Mouse (Mus musculus) spleen, adult 2 months (tissue): Measurements from ENCODE around the gene Tnik. TPM values are rescaled to one million over a fixed set of nuclear protein-coding genes. Genes with fewer than 3 reads are reported as not detected.

Experiments used
- DNase-seq, 2 experiments: peaks; one replicate each; pipeline versions ENCODE4 v3.0.0 to v3.0.0-alpha.2; 2012 to 2021; ENCODE audit warnings: low spot score in 2 of 2, low read depth in 1 of 2
- H3K27ac ChIP-seq: fragments of 200-500 bp; 2 replicates; pipeline ENCODE4 v1.5.1; 2012; ENCODE audit warnings: low read length, inconsistent platforms; ENCODE audit not compliant: insufficient read depth
- H3K27me3 ChIP-seq: fragments of 200-500 bp; 2 replicates; pipeline ENCODE4 v1.6.1; 2012; ENCODE audit warnings: mild to moderate bottlenecking, moderate library complexity, low read length, inconsistent platforms; ENCODE audit not compliant: control insufficient read depth, insufficient read depth
- H3K36me3 ChIP-seq: fragments of 200-500 bp; 2 replicates; pipeline ENCODE4 v1.6.1; 2012; ENCODE audit warnings: mild to moderate bottlenecking, low read length, inconsistent platforms; ENCODE audit not compliant: control insufficient read depth, insufficient read depth
- H3K4me1 ChIP-seq: fragments of 200-500 bp; 2 replicates; pipeline ENCODE4 v1.6.1; 2011; ENCODE audit warnings: inconsistent platforms; ENCODE audit not compliant: control insufficient read depth, insufficient read depth, insufficient read length
- H3K4me3 ChIP-seq: fragments of 200-500 bp; 2 replicates; pipeline ENCODE4 v1.5.1; 2011; ENCODE audit warnings: mild to moderate bottlenecking, inconsistent platforms; ENCODE audit not compliant: insufficient read depth, insufficient read length; ENCODE audit errors: extremely low read depth
- CTCF ChIP-seq: fragments of 200-500 bp; IDR thresholded peaks from 2 replicates; pipeline ENCODE4 v1.5.1; 2011; ENCODE audit warnings: mild to moderate bottlenecking, inconsistent platforms; ENCODE audit not compliant: insufficient read depth, insufficient read length, insufficient replicate concordance; ENCODE audit errors: extremely low read depth
- POLR2A ChIP-seq: fragments of 200-500 bp; IDR thresholded peaks from 2 replicates; pipeline ENCODE4 v1.6.1; 2011; ENCODE audit warnings: low read depth, low read length, inconsistent platforms
- WGBS: fragments of 180-500 bp; shearing (Covaris S2); methylation state at CpG from one replicate; pipeline ENCODE4 v1.1.7; 2018; 5-methylcytosine and 5-hydroxymethylcytosine counted together
- polyA plus RNA-seq: library from polyadenylated mRNA; depleted of rRNA; stranded (reverse); fragments of >200 nt; gene quantifications from 2 replicates; pipeline ENCODE4 v1.2.3, GENCODE M21; 2012

The Tnik gene
- polyA plus RNA-seq, 1 experiment = 5.5 TPM

DNA sequence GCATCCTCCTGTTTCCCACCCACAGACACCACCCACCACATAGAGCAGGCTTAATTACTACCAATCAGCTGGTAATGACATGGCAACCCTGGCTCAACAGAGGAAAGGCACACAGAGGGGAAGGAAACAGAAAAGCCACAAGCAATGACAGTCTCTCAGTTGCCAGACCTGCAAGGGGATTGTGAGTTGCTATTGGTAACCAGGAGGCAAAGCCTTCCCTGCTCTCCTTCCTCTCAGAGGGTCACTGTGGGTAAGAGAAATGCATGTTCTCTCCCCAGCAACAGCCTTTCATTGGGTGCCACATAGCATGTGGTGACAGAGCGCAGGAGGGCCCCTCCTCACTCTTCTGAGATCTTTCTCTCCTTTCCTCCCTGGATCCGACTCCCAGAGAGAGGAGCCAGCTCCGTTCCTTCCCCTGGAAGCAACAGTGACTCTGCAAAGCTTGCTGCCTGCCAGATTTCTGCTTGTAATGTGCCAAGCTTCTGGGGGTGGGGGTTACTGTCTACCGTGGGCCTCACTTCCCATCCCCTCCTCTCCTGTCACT is 295.4 kb downstream of the Tnik start:
- Histone ChIP-seq H3K36me3 (no peaks in the 10 kb centered on the region), H3K4me3 (no peak overlapping the region), H3K27ac (no peak overlapping the region), H3K27me3 (no peaks in the 10 kb centered on the region), H3K4me1 (no peaks in the 10 kb centered on the region)
- no peak for DNase-seq
- TF ChIP-seq CTCF = no peak
- TF ChIP-seq POLR2A = no peak
- 12% methylated on average over 4 of the region's 4 CpGs for WGBS

DNA sequence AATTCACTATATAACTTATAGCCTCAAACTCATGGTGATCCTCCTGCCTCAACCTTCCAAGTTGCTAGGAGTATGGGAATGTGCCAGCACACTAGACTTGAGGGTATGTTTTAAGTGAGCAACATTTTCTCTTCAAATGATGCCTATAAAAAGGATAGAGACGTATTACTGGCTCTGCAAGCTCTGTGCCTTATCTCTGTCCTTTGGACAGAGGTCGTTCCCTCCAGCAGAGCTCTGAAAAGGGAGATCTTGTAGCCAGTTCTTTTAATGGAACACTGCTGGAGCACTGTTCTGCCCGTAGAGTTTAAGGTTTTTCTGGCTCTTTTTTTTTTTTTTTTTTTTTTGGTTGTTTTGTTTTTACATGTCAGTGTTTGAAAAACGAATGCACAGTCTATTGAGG is 298.4 kb downstream of the Tnik start:
- DNase-seq = no peak
- Histone ChIP-seq H3K36me3 (no peaks in the 10 kb centered on the region), H3K27ac (no peak overlapping the region), H3K27me3 (no peaks in the 10 kb centered on the region), H3K4me3 (no peak overlapping the region), H3K4me1 (no peaks in the 10 kb centered on the region)
- TF ChIP-seq CTCF = no peak
- TF ChIP-seq POLR2A = no peak
- WGBS = 80% methylated on average over 4 of the region's 4 CpGs

DNA sequence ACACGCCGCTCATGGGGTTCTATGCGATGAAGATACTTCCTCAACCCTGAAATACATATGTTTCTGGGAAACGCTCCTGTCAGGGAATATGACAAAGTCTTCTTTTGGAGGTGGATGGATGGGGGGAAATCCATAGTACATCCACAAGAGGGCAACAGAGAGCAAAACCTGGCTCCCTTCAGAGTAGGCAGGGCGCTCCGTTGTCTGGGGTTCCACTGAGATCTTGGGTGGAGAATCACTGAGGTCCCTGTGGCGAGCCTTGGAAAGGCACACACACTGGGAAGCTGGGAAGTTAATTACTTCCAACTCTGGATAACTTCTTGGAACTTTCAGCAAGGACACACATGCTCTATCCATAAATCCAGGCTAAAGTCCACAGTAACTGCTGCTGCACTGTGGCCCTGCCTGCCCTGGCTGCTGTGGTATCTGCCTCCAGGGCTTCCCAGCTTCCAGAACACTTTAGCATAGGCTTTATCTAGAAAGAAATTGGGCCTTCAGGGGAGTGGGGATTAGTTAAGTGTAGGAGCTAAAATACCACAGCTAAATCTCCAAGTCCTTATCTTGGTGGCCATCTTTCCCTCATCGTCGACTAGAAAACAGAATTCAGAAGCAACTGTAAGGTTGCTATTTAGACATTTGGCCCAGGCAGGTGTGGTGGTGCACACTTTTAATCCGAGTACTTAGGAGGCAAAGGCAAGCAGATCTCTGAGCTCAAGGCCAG is 299.8 kb downstream of the Tnik start:
- 74% methylated on average over 10 of the region's 10 CpGs for WGBS

DNA sequence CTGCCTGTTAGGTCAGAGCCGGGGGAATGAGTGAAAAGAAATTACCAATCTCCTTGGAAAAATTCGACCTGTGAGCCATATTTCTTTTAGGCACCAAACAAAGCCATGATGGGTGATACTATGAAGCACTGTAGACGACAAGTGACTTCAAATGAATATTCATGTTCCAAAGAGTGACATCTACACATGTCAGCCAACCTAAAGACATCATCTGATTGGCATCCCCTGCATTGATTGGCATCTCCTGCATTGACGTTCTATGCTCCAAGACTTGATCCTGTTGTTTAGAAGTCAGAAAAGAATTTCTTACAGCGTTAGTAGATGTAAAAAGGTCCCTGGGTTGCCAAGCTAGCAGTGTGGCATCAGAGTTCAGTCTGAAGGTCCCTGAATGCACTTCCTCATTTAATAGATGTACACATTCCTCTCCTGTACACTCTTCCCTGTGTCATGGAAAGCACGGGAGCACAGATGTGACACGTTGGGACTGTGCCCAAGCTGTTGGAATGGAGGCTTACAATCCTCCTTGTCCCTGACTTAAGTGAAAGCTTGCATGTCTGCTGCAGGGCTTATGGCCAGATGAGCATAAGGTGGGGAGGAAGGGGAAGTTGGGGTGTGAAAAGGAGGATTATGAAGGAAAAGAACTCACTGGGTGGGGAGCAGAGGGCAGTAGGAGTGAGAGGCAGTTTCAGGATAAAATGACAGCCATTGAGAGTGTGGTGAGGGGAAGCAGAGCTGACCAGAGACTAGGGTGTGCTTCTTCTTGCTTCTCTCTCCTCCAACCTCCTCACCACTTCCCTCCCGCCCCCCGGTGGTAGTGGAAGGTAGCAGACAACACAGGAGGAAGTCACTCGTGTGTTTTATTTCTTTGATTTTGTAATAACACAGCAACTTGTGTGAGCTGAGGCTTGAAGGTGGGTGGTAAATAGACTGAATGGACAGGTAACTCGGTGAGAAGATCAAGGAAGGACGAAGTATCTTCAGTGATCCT is 301.6 kb downstream of the Tnik start:
- 71% methylated on average over 12 of the region's 12 CpGs for whole genome bisulfite sequencing
- Histone ChIP-seq H3K27me3 (no peaks in the 10 kb centered on the region), H3K4me1 (no peaks in the 10 kb centered on the region), H3K36me3 (no peaks in the 10 kb centered on the region), H3K27ac (no peak overlapping the region), H3K4me3 (no peak overlapping the region)
- TF ChIP-seq POLR2A (no peak), CTCF (no peak)
- no peak for DNase-seq

More for the DNA sequence above, 299.8 kb downstream of the Tnik start:
- DNase-seq = no peak
- H3K27ac ChIP-seq = no peak overlapping the region
- no peaks in the 10 kb centered on the region for H3K36me3 ChIP-seq
- no peak overlapping the region for H3K4me3 ChIP-seq
- TF ChIP-seq CTCF (0 out of 2 replicates have a peak, but pooled peaks have one; percentile 9), POLR2A (no peak)
- no peaks in the 10 kb centered on the region for H3K27me3 ChIP-seq
- no peaks in the 10 kb centered on the region for H3K4me1 ChIP-seq

DNA sequence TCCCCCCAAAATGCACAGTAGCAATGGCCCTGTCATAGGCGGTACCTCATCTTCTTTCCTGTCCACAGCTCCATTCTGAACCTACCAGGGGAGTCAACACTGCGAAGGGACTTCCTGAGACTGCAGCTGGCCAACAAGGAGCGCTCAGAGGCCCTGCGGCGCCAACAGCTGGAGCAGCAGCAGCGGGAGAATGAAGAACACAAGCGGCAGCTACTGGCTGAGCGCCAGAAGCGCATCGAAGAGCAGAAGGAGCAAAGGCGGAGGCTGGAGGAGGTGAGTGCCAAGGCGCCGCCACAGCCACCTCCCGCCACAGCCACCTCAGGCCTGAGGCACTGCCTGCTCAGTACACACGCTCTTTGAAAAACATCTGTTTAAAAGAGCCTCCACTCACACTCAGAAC is 314.3 kb downstream of the Tnik start:
- H3K27ac ChIP-seq = no peak overlapping the region
- 92% methylated on average over 15 of the region's 15 CpGs for WGBS
- no peaks in the 10 kb centered on the region for H3K27me3 ChIP-seq
- no peak overlapping the region for H3K4me3 ChIP-seq
- H3K4me1 ChIP-seq = no peaks in the 10 kb centered on the region
- DNase-seq = no peak
- TF ChIP-seq POLR2A (no peak), CTCF (no peak)
- peaks cover 5% of the 10 kb centered on the region; the same call in 1 of the 2 replicates for H3K36me3 ChIP-seq

DNA sequence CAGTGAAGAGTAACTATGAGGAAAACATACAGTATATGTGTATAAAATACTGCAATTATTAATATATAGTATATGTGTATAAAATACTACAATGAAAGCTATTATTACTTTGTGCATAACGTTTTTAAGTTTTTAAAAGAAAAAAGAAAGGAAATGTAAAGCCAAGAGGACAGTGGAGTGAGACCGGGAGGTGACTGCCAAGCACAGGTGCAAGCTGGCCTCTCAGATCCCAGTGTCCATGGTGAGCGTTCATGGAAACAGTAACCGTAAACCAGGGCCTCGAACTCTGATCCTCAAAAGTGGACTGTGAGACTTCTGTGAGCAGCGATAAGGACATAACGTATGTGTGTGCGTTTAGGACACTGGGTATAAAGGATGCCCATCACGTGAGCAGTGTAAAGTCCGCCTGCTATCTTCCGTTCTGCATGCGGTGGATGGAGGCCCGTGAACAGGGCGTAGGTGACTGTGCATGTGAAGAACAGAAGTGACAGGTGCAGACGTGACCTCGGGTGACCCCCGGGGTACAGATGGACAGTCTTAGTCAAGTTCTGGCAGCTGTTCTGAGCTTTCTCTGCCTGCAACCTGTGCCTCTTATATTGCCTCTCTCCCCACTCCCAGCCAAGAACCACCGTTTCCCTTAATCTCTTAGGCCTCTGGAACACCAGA is 316.1 kb downstream of the Tnik start:
- DNase-seq = no peak
- H3K4me1 ChIP-seq = no peaks in the 10 kb centered on the region
- TF ChIP-seq CTCF = no peak
- TF ChIP-seq POLR2A = no peak
- H3K4me3 ChIP-seq = no peak overlapping the region
- 94% methylated on average over 18 of the region's 18 CpGs for WGBS
- H3K27me3 ChIP-seq = no peaks in the 10 kb centered on the region
- H3K27ac ChIP-seq = no peak overlapping the region
- peaks cover 3% of the 10 kb centered on the region; the same call in 1 of the 2 replicates for H3K36me3 ChIP-seq
